19 mouse cellular contexts compared by ENCODE assay signal in the genomic region with DNA sequence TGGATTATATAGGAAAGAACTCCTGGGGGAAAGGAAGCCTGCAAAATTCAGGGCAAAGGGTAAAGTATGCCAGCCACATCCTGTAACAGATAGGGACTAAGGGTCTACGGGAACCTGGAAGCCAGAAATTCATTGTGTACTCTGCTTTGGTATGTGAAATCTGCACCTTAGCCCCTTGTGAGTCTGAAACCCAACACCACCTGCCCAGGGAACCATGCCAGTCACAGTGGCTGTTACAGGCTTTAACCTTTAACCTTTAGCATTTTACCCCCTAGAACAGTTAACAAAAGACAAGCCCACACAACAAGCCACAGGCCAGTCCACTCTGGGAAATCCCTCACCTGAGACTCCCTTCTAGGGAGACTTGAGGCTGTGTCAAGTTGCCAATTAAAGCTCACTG. TPM values are rescaled to one million over a fixed set of nuclear protein-coding genes. Genes with fewer than 3 reads are reported as not detected.
A peak's percentile ranks its signal among the peaks of the same experiment; 100 is the strongest.
DNase-seq lines count a peak whose midpoint lies in the region; ATAC-seq and TF ChIP-seq lines count a peak whose summit lies in the region.
"Had no signal": no experiment of that assay in that cellular context is flagged by ENCODE, and none has a peak within 500 bp of the region (broad histone marks: within the 10 kb centered on the region; RNA-seq: fewer than 3 reads in every experiment).

No protein-coding gene starts in this region.

- H3K9me3 ChIP-seq in heart, embryonic 10.5 days: no peaks in the 10 kb centered on the region
- no peaks in the 10 kb centered on the region for H3K9me3 ChIP-seq in liver, embryonic 16.5 days (replicated peaks; ENCODE audit: control insufficient read depth, low read length)
- no peaks in the 10 kb centered on the region for H3K9me3 ChIP-seq in liver, embryonic 12.5 days (replicated peaks)
- H3K9me3 ChIP-seq in kidney, embryonic 15.5 days (replicated peaks): no peaks in the 10 kb centered on the region
- H3K9me3 ChIP-seq in stomach, postnatal 0 days (ENCODE audit: control insufficient read depth, low read length): no peaks in the 10 kb centered on the region
- H3K9me3 ChIP-seq in neural tube, embryonic 15.5 days (replicated peaks): no peaks in the 10 kb centered on the region
- H3K9me3 ChIP-seq: forebrain, embryonic 13.5 days; heart, embryonic 12.5 days; midbrain, embryonic 13.5 days had no signal

- WGBS in heart, embryonic 10.5 days: 52% methylated on average over 1 of the region's 1 CpGs
- 42% methylated on average over 1 of the region's 1 CpGs for WGBS in liver, embryonic 16.5 days (ENCODE audit: insufficient replicate concordance)
- 48% methylated on average over 1 of the region's 1 CpGs for WGBS in liver, embryonic 12.5 days (ENCODE audit: insufficient replicate concordance)
- 13% methylated on average over 1 of the region's 1 CpGs for WGBS in kidney, embryonic 15.5 days
- WGBS in stomach, postnatal 0 days: 19% methylated on average over 1 of the region's 1 CpGs
- 75% methylated on average over 1 of the region's 1 CpGs for WGBS in neural tube, embryonic 15.5 days

- no peak overlapping the region for H3K9ac ChIP-seq in liver, embryonic 16.5 days (ENCODE audit: low read depth, low read length)
- no peak overlapping the region for H3K9ac ChIP-seq in liver, embryonic 12.5 days
- no peak overlapping the region for H3K9ac ChIP-seq in kidney, embryonic 15.5 days
- H3K9ac ChIP-seq in stomach, postnatal 0 days (ENCODE audit: low read length): no peak overlapping the region
- H3K9ac ChIP-seq in neural tube, embryonic 15.5 days (replicated peaks): no peak overlapping the region
- H3K9ac ChIP-seq: forebrain, embryonic 13.5 days; heart, embryonic 12.5 days; midbrain, embryonic 13.5 days had no signal

- H3K4me3 ChIP-seq in heart, embryonic 10.5 days: no peak overlapping the region
- H3K4me3 ChIP-seq in liver, embryonic 16.5 days (ENCODE audit: low read depth, low read length): no peak overlapping the region
- no peak overlapping the region for H3K4me3 ChIP-seq in liver, embryonic 12.5 days
- no peak overlapping the region for H3K4me3 ChIP-seq in kidney, embryonic 15.5 days (replicated peaks)
- no peak overlapping the region for H3K4me3 ChIP-seq in stomach, postnatal 0 days (ENCODE audit: low read depth, low read length)
- H3K4me3 ChIP-seq in neural tube, embryonic 15.5 days (replicated peaks): no peak overlapping the region
- H3K4me3 ChIP-seq: forebrain, embryonic 13.5 days; heart, embryonic 12.5 days; midbrain, embryonic 13.5 days; myocyte had no signal

- no peaks in the 10 kb centered on the region for H3K36me3 ChIP-seq in heart, embryonic 10.5 days
- no peaks in the 10 kb centered on the region for H3K36me3 ChIP-seq in liver, embryonic 16.5 days (ENCODE audit: control insufficient read depth, insufficient read depth)
- H3K36me3 ChIP-seq in liver, embryonic 12.5 days: no peaks in the 10 kb centered on the region
- H3K36me3 ChIP-seq in kidney, embryonic 15.5 days: no peaks in the 10 kb centered on the region
- H3K36me3 ChIP-seq in stomach, postnatal 0 days (ENCODE audit: control insufficient read depth, insufficient read depth, low read length): no peaks in the 10 kb centered on the region
- no peaks in the 10 kb centered on the region for H3K36me3 ChIP-seq in neural tube, embryonic 15.5 days
- H3K36me3 ChIP-seq: heart, embryonic 12.5 days; midbrain, embryonic 13.5 days had no signal

- H3K4me1 ChIP-seq in heart, embryonic 10.5 days: peaks cover 40% of the 10 kb centered on the region
- H3K4me1 ChIP-seq in liver, embryonic 16.5 days (ENCODE audit: control insufficient read depth, low read depth, low read length): peaks cover 22% of the 10 kb centered on the region
- H3K4me1 ChIP-seq in liver, embryonic 12.5 days: peaks cover 53% of the 10 kb centered on the region
- H3K4me1 ChIP-seq in kidney, embryonic 15.5 days: peaks cover 39% of the 10 kb centered on the region
- H3K4me1 ChIP-seq in stomach, postnatal 0 days (replicated peaks; ENCODE audit: control insufficient read depth, insufficient read depth): no peaks in the 10 kb centered on the region; the same call in 1 of the 2 replicates
- H3K4me1 ChIP-seq in neural tube, embryonic 15.5 days: no peaks in the 10 kb centered on the region

- H3K27ac ChIP-seq in heart, embryonic 10.5 days: 0 out of 2 replicates have a peak overlapping the region, but pooled peaks have one; percentile 13
- no peak overlapping the region for H3K27ac ChIP-seq in liver, embryonic 16.5 days (ENCODE audit: low read length)
- no peak overlapping the region for H3K27ac ChIP-seq in liver, embryonic 12.5 days
- peak overlapping the region; percentile 6; the same call in 1 of the 2 replicates for H3K27ac ChIP-seq in kidney, embryonic 15.5 days
- H3K27ac ChIP-seq in stomach, postnatal 0 days (replicated peaks): 0 out of 2 replicates have a peak overlapping the region, but pooled peaks have one; percentile 69
- H3K27ac ChIP-seq in neural tube, embryonic 15.5 days (replicated peaks): no peak overlapping the region
- H3K27ac ChIP-seq: forebrain, embryonic 13.5 days; midbrain, embryonic 13.5 days had no signal

- intact Hi-C loops in heart, postnatal 14 days (cut with DNase I): no loop called here

- TF ChIP-seq EP300 in stomach, postnatal 0 days (optimal IDR thresholded peaks at IDR 0.05): no peak

- ATAC-seq in liver, embryonic 16.5 days (ENCODE audit: low read depth): peak; percentile 39
- no peak for ATAC-seq in liver, embryonic 12.5 days
- ATAC-seq in kidney, embryonic 15.5 days (replicated peaks; ENCODE audit: low FRiP score): peak; percentile 62
- ATAC-seq in stomach, postnatal 0 days (ENCODE audit: low FRiP score, low TSS enrichment): no peak
- ATAC-seq in neural tube, embryonic 15.5 days (ENCODE audit: low FRiP score): no peak
- ATAC-seq: forebrain, embryonic 13.5 days; hindbrain, embryonic 16.5 days; midbrain, embryonic 13.5 days had no signal

- TF ChIP-seq CTCF in stomach, postnatal 0 days (IDR thresholded peaks at IDR 0.05; ENCODE audit: low read depth): no peak

- H3K4me2 ChIP-seq in liver, embryonic 16.5 days (ENCODE audit: low read depth, low read length): no peak overlapping the region
- H3K4me2 ChIP-seq in liver, embryonic 12.5 days: no peak overlapping the region
- H3K4me2 ChIP-seq in kidney, embryonic 15.5 days: no peak overlapping the region
- H3K4me2 ChIP-seq in stomach, postnatal 0 days (replicated peaks; ENCODE audit: low read depth): no peak overlapping the region
- H3K4me2 ChIP-seq in neural tube, embryonic 15.5 days: no peak overlapping the region
- H3K4me2 ChIP-seq: forebrain, embryonic 13.5 days; heart, embryonic 12.5 days; midbrain, embryonic 13.5 days had no signal

- no peaks in the 10 kb centered on the region for H3K27me3 ChIP-seq in heart, embryonic 10.5 days (ENCODE audit: insufficient read depth, poor library complexity, severe bottlenecking)
- H3K27me3 ChIP-seq in liver, embryonic 16.5 days (ENCODE audit: control insufficient read depth, insufficient read depth, low read depth, low read length): no peaks in the 10 kb centered on the region
- no peaks in the 10 kb centered on the region for H3K27me3 ChIP-seq in liver, embryonic 12.5 days (replicated peaks)
- no peaks in the 10 kb centered on the region for H3K27me3 ChIP-seq in kidney, embryonic 15.5 days
- H3K27me3 ChIP-seq in stomach, postnatal 0 days (ENCODE audit: control insufficient read depth, insufficient read depth, low read length): no peaks in the 10 kb centered on the region
- no peaks in the 10 kb centered on the region for H3K27me3 ChIP-seq in neural tube, embryonic 15.5 days (replicated peaks)
- H3K27me3 ChIP-seq: forebrain, embryonic 13.5 days; heart, embryonic 12.5 days; midbrain, embryonic 13.5 days had no signal

- DNase-seq in heart, embryonic 10.5 days (ENCODE audit: low spot score): no peak
- no peak for DNase-seq in heart, postnatal 14 days
- no peak for DNase-seq in stomach, postnatal 0 days (ENCODE audit: low spot score)
- DNase-seq: adrenal gland, postnatal 36 days; cerebellum, postnatal 10 days; heart, postnatal 36 days; left cerebral cortex, postnatal 4 days; lung, postnatal 4 days; thymus, postnatal 25 days had no signal

RNA-seq across cellular contexts. Expression of gene Fth1, which starts 38.6 kb away (rescaled TPM):
- 1,706 and 1,823 TPM in 2 replicates for polyA plus RNA-seq in heart, embryonic 10.5 days (2016; fragmentation: Nextera tagmentation; extraction: Ambion mirVana)
- total RNA-seq in heart, postnatal 14 days (2021): 1,000 to 10,000 TPM; 2,034 to 2,074 TPM
- 3,514 and 3,691 TPM in 2 replicates for polyA plus RNA-seq in liver, embryonic 16.5 days (2015; fragmentation: Nextera tagmentation; extraction: Ambion mirVana)
- 5,199 and 5,262 TPM in 2 replicates for polyA plus RNA-seq in liver, embryonic 12.5 days (2016; fragmentation: Nextera tagmentation; extraction: Ambion mirVana)
- polyA plus RNA-seq in kidney, embryonic 15.5 days (2015; fragmentation: Nextera tagmentation; extraction: Ambion mirVana): 1,594 and 1,598 TPM in 2 replicates
- polyA plus RNA-seq in stomach, postnatal 0 days (2015; fragmentation: Nextera tagmentation; extraction: Ambion mirVana): 2,976 and 2,992 TPM in 2 replicates
- polyA plus RNA-seq in neural tube, embryonic 15.5 days (2015; fragmentation: Nextera tagmentation; extraction: Ambion mirVana): 1,798 and 1,858 TPM in 2 replicates

RNA-seq across cellular contexts. Expression of gene Incenp, which starts 42.5 kb away (rescaled TPM):
- 93.8 and 122 TPM in 2 replicates for polyA plus RNA-seq in heart, embryonic 10.5 days (2016; fragmentation: Nextera tagmentation; extraction: Ambion mirVana)
- 10 to 100 TPM in 1 of 2 experiments, 1 to 10 TPM in 1; 9.5 to 17.1 TPM for total RNA-seq in heart, postnatal 14 days (2021)
- 76.2 and 79.7 TPM in 2 replicates for polyA plus RNA-seq in liver, embryonic 16.5 days (2015; fragmentation: Nextera tagmentation; extraction: Ambion mirVana)
- polyA plus RNA-seq in liver, embryonic 12.5 days (2016; fragmentation: Nextera tagmentation; extraction: Ambion mirVana): 157 and 159 TPM in 2 replicates
- polyA plus RNA-seq in kidney, embryonic 15.5 days (2015; fragmentation: Nextera tagmentation; extraction: Ambion mirVana): 105 and 112 TPM in 2 replicates
- 20.7 and 23.8 TPM in 2 replicates for polyA plus RNA-seq in stomach, postnatal 0 days (2015; fragmentation: Nextera tagmentation; extraction: Ambion mirVana)
- 21.8 and 45.8 TPM in 2 replicates for polyA plus RNA-seq in neural tube, embryonic 15.5 days (2015; fragmentation: Nextera tagmentation; extraction: Ambion mirVana)

RNA-seq across cellular contexts. Expression of gene Best1, which starts 59.6 kb away (rescaled TPM):
- polyA plus RNA-seq in heart, embryonic 10.5 days (2016; fragmentation: Nextera tagmentation; extraction: Ambion mirVana): 0.73 and 0.95 TPM in 2 replicates
- under 1 TPM; 0.17 to 0.29 TPM for total RNA-seq in heart, postnatal 14 days (2021)
- 0.13 and 0.14 TPM in 2 replicates for polyA plus RNA-seq in liver, embryonic 16.5 days (2015; fragmentation: Nextera tagmentation; extraction: Ambion mirVana)
- 0.17 and 0.32 TPM in 2 replicates for polyA plus RNA-seq in liver, embryonic 12.5 days (2016; fragmentation: Nextera tagmentation; extraction: Ambion mirVana)
- 1.4 and 1.7 TPM in 2 replicates for polyA plus RNA-seq in kidney, embryonic 15.5 days (2015; fragmentation: Nextera tagmentation; extraction: Ambion mirVana)
- polyA plus RNA-seq in stomach, postnatal 0 days (2015; fragmentation: Nextera tagmentation; extraction: Ambion mirVana): 0.36 and 0.58 TPM in 2 replicates
- polyA plus RNA-seq in neural tube, embryonic 15.5 days (2015; fragmentation: Nextera tagmentation; extraction: Ambion mirVana): 2.1 and 2.3 TPM in 2 replicates

RNA-seq across cellular contexts. Expression of gene Rab3il1, which starts 59.7 kb away (rescaled TPM):
- polyA plus RNA-seq in heart, embryonic 10.5 days (2016; fragmentation: Nextera tagmentation; extraction: Ambion mirVana): 51.5 and 57.6 TPM in 2 replicates
- 1 to 10 TPM; 9.7 to 9.9 TPM for total RNA-seq in heart, postnatal 14 days (2021)
- 236 and 248 TPM in 2 replicates for polyA plus RNA-seq in liver, embryonic 16.5 days (2015; fragmentation: Nextera tagmentation; extraction: Ambion mirVana)
- 189 and 191 TPM in 2 replicates for polyA plus RNA-seq in liver, embryonic 12.5 days (2016; fragmentation: Nextera tagmentation; extraction: Ambion mirVana)
- 28.0 and 34.3 TPM in 2 replicates for polyA plus RNA-seq in kidney, embryonic 15.5 days (2015; fragmentation: Nextera tagmentation; extraction: Ambion mirVana)
- 14.7 and 14.8 TPM in 2 replicates for polyA plus RNA-seq in stomach, postnatal 0 days (2015; fragmentation: Nextera tagmentation; extraction: Ambion mirVana)
- 21.4 and 22.5 TPM in 2 replicates for polyA plus RNA-seq in neural tube, embryonic 15.5 days (2015; fragmentation: Nextera tagmentation; extraction: Ambion mirVana)
- total RNA-seq: neutrophil, adult 5-6 weeks had no signal

Comparison
In these comparisons a context has a peak if more than half of its experiments do, and no peak if none do; other contexts are left out.
1. ATAC-seq: peak in liver, embryonic 16.5 days (single experiment) and kidney, embryonic 15.5 days (single experiment); none in liver, embryonic 12.5 days (single experiment), stomach, postnatal 0 days (single experiment) and neural tube, embryonic 15.5 days (single experiment).
2. H3K27ac ChIP-seq: peak in heart, embryonic 10.5 days (single experiment), kidney, embryonic 15.5 days (single experiment) and stomach, postnatal 0 days (single experiment); none in liver, embryonic 16.5 days (single experiment), liver, embryonic 12.5 days (single experiment) and neural tube, embryonic 15.5 days (single experiment).